Mouse (Mus musculus) Patski (cell line): ENCODE results near the gene Top3a. TPM values are rescaled to one million over a fixed set of nuclear protein-coding genes. Genes with fewer than 3 reads are reported as not detected.

Experiments used
- ATAC-seq: fragments of 100-300 bp; one replicate; pipeline ENCODE4 v1.8.0; 2021
- CTCF ChIA-PET: fragments of 350-600 bp; sonication (Branson Sonifier 250); formaldehyde crosslinking; loops from one replicate; lab custom pipeline; 2022; ENCODE audit warnings: inconsistent platforms; lab: Charles Lee
- POLR2A ChIA-PET: fragments of 350-600 bp; sonication (Branson Sonifier 250); formaldehyde crosslinking; loops from one replicate; lab custom pipeline; 2022; ENCODE audit warnings: antibody characterized with exemption, inconsistent platforms; lab: Charles Lee
- DNase-seq: peaks from one replicate; pipeline ENCODE4 v3.0.0-alpha.2; 2011; ENCODE audit warnings: low read depth, low spot score
- H3K27me3 ChIP-seq: fragments of 371-371 bp; one replicate; pipeline ENCODE4 v1.5.1; 2021
- CTCF ChIP-seq: fragments of 100-300 bp; IDR thresholded peaks from one replicate; pipeline ENCODE4 v1.5.1; 2021
- in situ Hi-C: fragments of 300-500 bp; cut with MboI; formaldehyde crosslinking; loops from 3 replicates; pipeline ENCODE4 v1.11.1; 2018; ENCODE audit warnings: low pct_unique_long_range_greater_than_20kb, mixed read lengths
- polyA plus RNA-seq: library from polyadenylated mRNA; unstranded; gene quantifications from one replicate; pipeline ENCODE4 v1.2.3, GENCODE M21; 2021

Gene Top3a
- polyA plus RNA-seq, 1 experiment from 2014 or later, result 11.2 TPM

DNA sequence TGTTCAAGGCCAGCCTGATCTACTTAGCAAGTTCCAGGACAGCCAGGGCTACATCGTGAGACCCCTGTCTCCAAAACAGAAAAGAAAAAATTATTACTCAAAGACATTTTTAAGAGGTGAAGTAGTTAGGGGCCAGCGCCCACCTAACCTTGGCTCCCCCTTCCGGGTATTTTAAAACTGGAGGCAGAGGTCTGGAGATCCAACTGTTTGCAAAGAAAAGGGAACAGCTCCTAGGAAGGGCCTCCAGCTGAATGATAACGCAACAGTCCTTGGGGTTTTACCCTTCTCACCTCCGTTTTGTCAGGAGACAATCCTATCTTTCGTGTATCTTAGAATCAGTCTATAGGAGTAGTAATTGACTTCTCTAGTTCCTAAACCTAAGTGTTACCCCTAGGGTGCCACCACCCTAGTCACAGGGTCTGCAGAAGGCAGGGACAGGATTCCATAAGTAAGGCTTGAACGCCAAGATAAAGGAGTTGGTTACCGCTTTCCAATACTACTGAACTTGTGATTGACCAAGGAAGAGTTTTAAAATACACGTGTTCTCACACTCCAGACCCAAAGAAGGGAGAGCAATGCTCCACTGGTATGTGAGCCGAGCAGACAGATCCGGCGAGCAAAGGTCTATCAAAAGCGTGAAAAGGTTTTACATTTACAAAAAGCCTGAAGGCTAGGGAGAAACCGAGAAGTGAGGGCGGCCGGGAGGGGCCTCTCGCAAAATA is 897 bp downstream of the Top3a start:
- in situ Hi-C loops, result loop anchor here (5.0 kb wide), 1 partner anchor 79 kb away; the partner anchor contains the start of gene Llgl1
- TF ChIP-seq CTCF, result no peak
- CTCF ChIA-PET, result interaction anchor here (1.0 kb wide), 1 partner anchor 35 kb away, joined by 3 read pairs; the partner anchor contains the start of gene Shmt1
- ATAC-seq, result peak; percentile 6
- no peaks in the 10 kb centered on the region for H3K27me3 ChIP-seq
- POLR2A ChIA-PET, result interaction anchor here (1.4 kb wide), 1 partner anchor 11 kb away, joined by 3 read pairs; no protein-coding TSS in a partner anchor
- peak; percentile 25 for DNase-seq

DNA sequence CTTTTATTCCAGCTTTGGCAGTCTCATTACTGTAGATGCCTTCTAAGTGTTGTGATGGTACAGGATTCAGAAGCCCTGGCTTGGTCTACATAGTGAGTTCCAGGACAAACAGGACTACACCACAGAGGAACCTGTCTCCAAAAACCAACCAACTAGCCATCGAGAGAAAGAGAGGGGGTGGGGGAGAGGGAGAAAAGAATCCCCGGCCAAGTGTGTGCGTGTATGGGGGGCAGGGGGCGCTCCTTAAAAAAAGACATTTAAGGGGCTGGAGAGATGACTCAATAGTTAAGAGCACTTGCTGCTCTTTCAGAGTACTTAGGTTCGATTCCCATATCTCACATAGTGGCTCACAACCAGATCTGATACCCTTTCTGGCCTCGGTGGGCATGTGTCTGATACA is 1.6 kb downstream of the Top3a start:
- DNase-seq (no peak), ATAC-seq (no peak)
- in situ Hi-C loops, result loop anchor here (5.0 kb wide), 1 partner anchor 78 kb away; the partner anchor contains the start of gene Llgl1
- ChIA-PET CTCF (interaction anchor here (0.9 to 1.0 kb wide), 2 partner anchors 14 to 36 kb away, joined by 3 read pairs; partner anchors contain the start of gene Shmt1), POLR2A (interaction anchor here (1.4 kb wide), 1 partner anchor 12 kb away, joined by 3 read pairs; no protein-coding TSS in a partner anchor)
- H3K27me3 ChIP-seq, result no peaks in the 10 kb centered on the region
- TF ChIP-seq CTCF, result no peak

DNA sequence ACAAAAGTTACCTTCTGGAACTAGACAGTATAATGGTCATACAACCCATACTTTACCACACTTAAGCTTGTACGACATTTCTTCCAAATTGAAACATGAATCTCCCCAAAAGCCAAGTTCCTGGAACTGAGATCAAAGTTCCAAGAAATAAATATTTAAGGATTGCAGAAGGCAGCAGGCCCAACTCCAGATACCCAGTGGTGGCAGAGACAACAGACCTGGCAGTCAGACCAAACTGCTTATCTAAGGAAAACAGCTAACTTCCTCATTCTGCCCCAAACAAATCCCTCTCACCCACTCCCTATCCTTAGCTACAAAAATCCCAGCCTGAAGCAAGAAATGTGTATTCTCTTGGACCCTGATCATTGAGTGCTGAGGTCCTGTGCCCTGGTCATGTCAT is 2.3 kb downstream of the Top3a start:
- ATAC-seq (no peak), DNase-seq (no peak)
- in situ Hi-C loops, result loop anchor here (5.0 kb wide), 1 partner anchor 78 kb away; the partner anchor contains the start of gene Llgl1
- ChIA-PET CTCF (interaction anchor here (0.9 to 1.7 kb wide), 3 partner anchors 13 to 53 kb away, joined by 3 to 5 read pairs (median 3); no protein-coding TSS in a partner anchor), POLR2A (interaction anchor here (1.3 kb wide), 1 partner anchor 12 kb away, joined by 3 read pairs; no protein-coding TSS in a partner anchor)
- no peaks in the 10 kb centered on the region for H3K27me3 ChIP-seq
- no peak for TF ChIP-seq CTCF

DNA sequence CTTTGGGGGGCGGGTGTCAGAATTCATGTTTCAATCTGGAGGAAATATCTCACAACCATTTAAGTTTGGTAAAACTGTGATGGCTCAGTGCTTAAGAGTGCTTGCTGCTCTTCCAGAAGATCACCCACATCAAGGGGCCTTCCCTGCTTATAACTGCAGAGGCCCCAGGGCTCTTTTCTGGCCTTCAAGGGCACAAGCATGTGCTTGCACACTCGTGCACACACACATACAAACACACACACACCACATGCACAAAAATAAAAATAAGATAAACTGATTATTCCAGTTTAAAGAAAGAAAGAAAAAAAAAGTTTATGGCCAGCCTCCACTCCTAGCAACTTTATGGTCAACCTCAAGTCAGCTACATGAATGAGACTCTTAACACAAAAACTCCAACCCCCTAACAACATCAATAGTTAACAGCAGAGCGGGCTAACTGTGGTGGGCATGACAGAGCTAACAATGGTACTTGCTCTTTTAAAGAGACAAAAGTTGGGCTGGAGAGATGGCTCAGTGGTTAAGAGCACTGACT is 2.9 kb downstream of the Top3a start:
- CTCF ChIA-PET, result interaction anchor here (0.9 to 1.7 kb wide), 2 partner anchors 28 to 53 kb away, joined by 3 to 5 read pairs; no protein-coding TSS in a partner anchor
- DNase-seq, result no peak
- H3K27me3 ChIP-seq, result no peaks in the 10 kb centered on the region
- in situ Hi-C loops, result no loop called here
- no peak for ATAC-seq
- POLR2A ChIA-PET, result interaction anchor here (1.3 kb wide), 1 partner anchor 13 kb away, joined by 3 read pairs; no protein-coding TSS in a partner anchor
- TF ChIP-seq CTCF, result no peak

DNA sequence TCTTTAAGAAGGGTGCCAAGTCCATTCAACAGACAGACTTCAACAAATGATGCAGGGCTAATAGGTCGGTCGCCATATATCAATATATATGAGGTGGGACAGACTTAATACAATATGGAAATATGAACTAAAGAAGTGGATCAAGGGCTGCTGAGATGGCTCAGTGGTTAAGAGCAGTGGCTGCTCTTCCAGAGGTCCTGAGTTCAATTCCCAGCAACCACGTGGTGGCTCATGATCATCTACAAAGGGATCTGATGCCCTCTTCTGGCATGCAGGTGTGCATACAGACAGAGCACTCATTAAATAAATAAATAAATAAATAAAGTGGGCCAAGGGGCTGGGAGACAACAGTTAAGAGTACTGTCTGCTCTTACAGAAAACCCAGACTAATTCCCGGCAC is 5.0 kb downstream of the Top3a start:
- ATAC-seq (no peak), DNase-seq (no peak)
- POLR2A ChIA-PET, result no interaction called here
- CTCF ChIA-PET, result no interaction called here
- no peaks in the 10 kb centered on the region for H3K27me3 ChIP-seq
- no peak for TF ChIP-seq CTCF
- in situ Hi-C loops, result no loop called here

DNA sequence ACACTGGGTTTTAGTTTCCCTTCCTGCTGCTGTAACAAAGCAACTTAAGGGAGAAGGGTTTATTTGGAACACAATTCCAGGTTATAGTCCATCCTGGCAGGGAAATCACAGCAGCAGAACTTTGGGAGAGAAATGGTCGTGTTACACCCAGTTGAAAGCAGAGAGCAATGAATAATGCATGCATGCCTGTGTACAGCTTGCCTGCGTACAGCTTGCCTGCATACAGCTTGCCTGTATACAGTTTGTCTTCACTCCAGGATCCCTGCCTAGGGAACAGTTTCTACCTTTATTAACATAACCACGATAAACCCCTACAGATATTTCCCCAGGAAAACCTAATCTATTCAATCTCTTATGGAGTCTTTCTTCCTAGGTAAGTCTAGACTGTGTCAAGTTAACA is 6.4 kb downstream of the Top3a start:
- DNase-seq (no peak), ATAC-seq (no peak)
- H3K27me3 ChIP-seq, result no peaks in the 10 kb centered on the region
- CTCF ChIA-PET, result interaction anchor here (0.9 to 1.4 kb wide), 2 partner anchors 9 to 42 kb away, joined by 4 read pairs; no protein-coding TSS in a partner anchor
- POLR2A ChIA-PET, result no interaction called here
- in situ Hi-C loops, result no loop called here
- no peak for TF ChIP-seq CTCF

DNA sequence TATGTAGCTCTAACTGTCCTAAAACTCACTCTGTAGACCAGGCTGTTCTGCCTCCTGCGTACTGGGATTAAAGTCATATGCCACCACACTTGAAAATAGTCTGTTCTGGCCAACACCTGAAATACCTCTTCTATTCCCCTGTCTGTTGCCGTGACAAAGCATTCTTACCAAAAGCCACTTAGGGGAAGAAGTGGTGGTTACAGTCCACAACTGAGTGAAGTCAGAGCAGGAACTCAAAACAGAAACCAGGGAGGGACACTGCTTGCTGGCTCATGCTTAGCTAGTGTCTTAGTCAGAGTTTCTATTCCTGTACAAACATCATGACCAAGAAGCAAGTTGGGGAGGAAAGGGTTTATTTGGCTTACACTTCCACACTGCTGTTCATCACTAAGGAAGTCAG is 7.8 kb downstream of the Top3a start:
- ATAC-seq (no peak), DNase-seq (no peak)
- TF ChIP-seq CTCF, result no peak
- in situ Hi-C loops, result no loop called here
- ChIA-PET POLR2A (interaction anchor here (0.6 kb wide), 2 partner anchors 18 to 420 kb away, joined by 3 to 4 read pairs; no protein-coding TSS in a partner anchor), CTCF (interaction anchor here (0.7 kb wide), 1 partner anchor 17 kb away, joined by 3 read pairs; no protein-coding TSS in a partner anchor)
- no peaks in the 10 kb centered on the region for H3K27me3 ChIP-seq

DNA sequence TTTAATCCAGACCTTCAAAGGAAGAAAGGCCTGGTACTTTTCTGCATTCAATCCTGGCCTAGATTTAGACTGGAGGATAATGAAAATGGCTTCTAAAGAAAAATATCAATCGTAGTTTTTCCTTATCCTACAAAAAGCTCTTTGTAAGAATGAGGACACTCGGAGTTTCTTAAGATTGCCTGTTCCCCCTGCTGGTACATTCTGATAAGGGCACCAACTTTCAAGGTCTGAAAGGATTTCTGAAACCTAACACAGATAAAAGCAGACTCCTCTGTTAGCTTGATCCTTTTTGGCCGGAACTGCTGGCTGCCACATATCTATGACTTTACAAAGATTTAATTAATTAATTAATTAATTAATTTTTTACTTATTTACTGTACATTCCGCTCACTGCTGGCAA is 10.2 kb downstream of the Top3a start:
- CTCF ChIA-PET, result no interaction called here
- in situ Hi-C loops, result no loop called here
- H3K27me3 ChIP-seq, result no peaks in the 10 kb centered on the region
- POLR2A ChIA-PET, result interaction anchor here (0.7 kb wide), 1 partner anchor 10 kb away, joined by 5 read pairs; no protein-coding TSS in a partner anchor
- no peak for TF ChIP-seq CTCF
- DNase-seq (no peak), ATAC-seq (no peak)

DNA sequence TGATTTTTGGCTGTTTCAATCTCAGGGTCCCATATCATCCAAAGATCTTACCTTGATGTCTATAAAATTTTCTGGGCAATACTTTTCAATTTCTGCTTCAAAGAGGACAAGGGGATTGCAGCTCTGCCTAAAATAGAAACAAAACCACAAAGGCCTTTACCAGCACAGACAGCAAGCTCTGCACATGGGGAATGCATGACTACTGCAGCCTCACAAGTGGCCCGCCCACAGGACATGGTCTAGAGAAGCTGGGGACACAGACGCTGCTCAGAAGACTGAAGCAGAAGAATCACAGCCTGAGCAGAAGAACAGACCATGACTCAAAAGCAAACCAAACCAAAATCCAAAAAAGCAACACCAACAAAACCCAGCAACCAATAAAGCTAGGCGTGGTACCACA is 15.5 kb downstream of the Top3a start:
- POLR2A ChIA-PET, result interaction anchor here (1.6 kb wide), 1 partner anchor 27 kb away, joined by 4 read pairs; no protein-coding TSS in a partner anchor
- DNase-seq (peak; percentile 49), ATAC-seq (peak; percentile 35)
- TF ChIP-seq CTCF, result no peak
- no peaks in the 10 kb centered on the region for H3K27me3 ChIP-seq
- CTCF ChIA-PET, result interaction anchor here (0.8 to 1.5 kb wide), 2 partner anchors 10 to 13 kb away, joined by 3 to 4 read pairs; no protein-coding TSS in a partner anchor
- in situ Hi-C loops, result no loop called here

DNA sequence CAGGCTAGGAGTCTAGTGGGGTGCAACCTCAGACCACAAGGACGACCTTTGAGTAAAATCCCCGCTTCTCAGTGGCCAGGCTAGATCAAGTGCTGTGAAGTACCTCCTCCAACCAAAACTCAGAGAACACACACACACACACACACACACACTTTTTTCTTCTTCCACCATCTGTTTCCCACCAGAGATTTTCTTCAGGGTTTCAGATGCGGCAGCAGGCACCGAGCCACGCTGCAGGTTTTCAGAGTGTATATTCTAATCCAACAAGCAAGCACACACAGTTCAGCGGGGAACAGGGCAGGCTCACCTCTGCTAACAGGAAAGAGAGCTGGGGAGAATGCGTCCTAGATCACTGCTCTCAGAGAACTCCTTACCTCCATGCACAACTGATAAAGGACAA is 21.6 kb downstream of the Top3a start:
- ChIA-PET POLR2A (no interaction called here), CTCF (no interaction called here)
- no peak for ATAC-seq
- no peaks in the 10 kb centered on the region for H3K27me3 ChIP-seq
- TF ChIP-seq CTCF, result no peak
- no peak for DNase-seq
- in situ Hi-C loops, result no loop called here
